Mouse (Mus musculus) lung, postnatal 36 days (tissue): ENCODE results near the gene Gm10318.

ENCODE experiments used
- DNase-seq: peaks from one replicate; pipeline ENCODE4 v3.0.0; 2022; ENCODE audit warnings: mixed read lengths

The Gm10318 gene

DNA sequence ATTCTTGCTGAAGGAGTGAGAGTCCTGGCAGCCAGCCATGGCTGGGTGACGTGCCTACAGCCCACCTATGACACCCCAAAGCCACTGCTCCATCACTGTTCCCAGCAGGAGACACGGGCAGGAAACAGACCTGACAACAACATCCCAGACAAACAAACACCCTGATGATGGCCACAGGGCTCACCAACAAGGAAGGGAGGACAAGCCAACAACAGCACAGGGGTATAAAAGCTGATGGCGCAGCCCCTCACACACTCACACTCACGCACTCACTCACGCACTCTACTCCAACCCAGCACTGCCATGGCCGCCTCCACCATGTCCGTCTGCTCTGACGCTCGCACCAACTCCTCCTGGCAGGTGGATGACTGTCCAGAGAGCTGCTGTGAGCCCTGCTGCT, at the start of gene Gm10318:
Gene Gm10318 (plus strand): TSS at position 301 of the 400 bp plus-strand sequence.
- DNase-seq = no peak

DNA sequence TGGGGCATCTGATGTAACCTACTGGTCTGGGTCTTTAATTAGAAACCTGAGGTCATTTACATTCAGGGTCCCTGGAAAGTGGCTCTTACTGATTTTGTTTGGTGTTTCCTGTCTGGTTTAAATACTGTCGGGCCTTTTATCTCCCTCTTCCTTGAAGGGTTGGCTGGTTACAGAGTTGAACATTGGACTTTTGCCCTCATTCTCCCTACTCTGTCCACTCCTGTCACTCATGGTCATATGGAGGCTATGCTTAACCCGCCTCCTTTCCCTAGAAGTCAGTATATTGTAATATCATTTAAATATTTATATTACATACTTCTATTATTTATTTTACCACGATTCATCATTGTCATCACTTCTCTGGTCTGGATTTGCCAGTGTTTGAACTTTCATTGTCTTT, 48.6 kb upstream of the Gm10318 start:
- DNase-seq = no peak

DNA sequence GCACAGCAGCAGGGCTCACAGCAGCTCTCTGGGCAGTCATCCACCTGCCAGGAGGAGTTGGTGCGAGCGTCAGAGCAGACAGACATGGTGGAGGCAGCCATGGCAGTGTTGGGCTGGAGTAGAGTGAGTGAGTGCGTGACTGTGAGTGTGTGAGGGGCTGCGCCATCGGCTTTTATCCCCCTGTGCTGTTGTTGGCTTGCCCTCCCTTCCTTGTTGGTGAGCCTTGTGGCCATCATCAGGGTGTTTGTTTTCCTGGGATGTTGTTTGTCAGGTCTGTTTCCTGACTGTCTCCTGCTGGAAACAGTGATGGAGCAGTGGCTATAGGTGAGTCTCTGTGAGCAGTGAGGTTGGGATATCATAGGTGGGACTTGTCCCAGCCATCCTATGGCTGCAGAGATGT, 40.9 kb upstream of the Gm10318 start, which contains the start of gene Gm9507:
Gene Gm9507 (minus strand): TSS at position 101 of the 400 bp plus-strand sequence.
- no peak for DNase-seq

DNA sequence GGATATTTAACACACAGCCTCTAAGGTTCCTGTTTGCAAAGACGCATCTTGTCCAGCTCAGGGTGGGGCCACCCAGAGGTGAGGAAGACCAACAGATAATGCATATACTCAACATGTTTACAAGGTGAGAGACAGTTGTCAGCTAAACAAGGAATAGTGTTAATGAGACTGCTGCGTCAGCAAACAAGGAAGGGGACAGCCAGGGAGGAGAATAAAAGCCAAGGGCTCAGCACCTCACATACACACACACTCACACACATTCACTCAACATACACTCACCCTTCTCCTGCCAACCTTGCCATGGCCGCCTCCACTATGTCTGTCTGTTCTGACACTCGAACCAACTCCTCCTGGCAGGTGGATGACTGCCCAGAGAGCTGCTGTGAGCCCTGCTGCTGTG, 38.3 kb upstream of the Gm10318 start, which contains the start of gene Gm2696:
Gene Gm2696 (plus strand): TSS at position 301 of the 400 bp plus-strand sequence.
- DNase-seq = no peak

DNA sequence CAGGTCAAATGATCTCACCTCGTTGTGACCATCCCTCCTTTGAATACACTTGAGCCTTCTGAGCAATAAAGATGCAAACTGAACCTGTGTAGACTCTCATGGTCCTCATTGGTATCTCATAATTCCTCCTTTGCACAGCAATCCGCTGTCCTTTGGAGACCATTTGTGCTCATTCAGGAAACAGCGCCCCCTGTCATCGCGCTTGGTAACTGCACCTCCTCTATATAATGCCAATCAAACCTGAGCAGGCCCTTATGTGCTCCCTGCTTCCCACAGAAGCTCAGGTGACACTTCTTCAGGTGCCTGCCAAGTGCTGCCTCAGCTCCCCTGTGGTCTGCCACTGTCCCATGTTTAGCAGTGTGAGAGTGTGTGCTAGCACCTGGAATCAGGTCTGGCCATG, 37.1 kb upstream of the Gm10318 start:
- DNase-seq = peak; percentile 39

DNA sequence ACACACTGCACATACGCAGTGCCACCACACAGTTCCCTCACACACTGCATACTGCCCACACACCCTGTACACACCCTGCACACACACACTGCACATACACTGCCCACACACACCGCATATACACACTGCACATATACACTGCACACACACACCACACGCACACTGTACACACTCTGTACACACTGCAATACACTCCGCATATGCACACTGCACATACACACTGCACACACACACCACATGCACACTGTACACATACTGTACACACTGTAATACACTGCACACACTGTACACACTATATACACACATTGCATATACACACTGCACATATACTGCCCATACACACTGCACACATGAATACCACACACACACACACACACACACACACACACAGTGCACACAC, 34.1 kb upstream of the Gm10318 start:
- no peak for DNase-seq

DNA sequence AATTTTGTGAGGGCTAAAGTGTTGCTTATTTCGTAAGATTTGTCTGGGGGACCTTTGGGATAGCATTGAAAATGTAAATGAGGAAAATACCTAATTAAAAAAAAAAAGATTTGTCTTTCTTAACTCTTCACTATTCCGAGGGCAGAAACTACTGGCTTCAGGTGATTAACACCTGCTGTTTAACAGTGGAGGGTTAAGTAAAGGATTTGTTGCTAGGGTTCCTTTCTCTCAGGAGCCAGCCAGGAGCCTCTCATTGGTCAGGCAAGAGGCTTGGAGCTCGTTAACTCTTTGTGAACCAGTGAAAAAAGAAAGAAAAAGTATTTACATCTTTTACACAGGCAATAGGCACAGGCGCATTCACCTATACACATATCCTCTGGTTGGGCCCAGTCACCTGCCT, 33.5 kb upstream of the Gm10318 start:
- DNase-seq = no peak

DNA sequence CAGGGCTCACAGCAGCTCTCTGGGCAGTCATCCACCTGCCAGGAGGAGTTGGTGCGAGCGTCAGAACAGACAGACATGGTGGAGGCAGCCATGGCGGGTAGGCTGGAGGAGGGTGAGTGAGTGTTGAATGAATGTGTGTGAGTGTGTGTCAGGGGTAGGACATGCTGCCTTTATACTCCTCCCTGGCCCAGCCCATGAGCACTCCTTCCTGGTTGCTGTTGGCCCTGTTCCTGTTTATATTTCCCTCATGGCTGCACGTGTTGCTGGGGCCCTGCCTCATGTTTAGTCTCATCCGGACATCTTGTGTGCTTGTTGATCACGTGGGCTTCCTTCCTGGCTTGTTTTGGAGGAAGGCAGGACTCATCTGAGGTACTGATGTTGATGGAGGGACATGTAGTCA, 25.7 kb upstream of the Gm10318 start, which contains the start of gene Krtap10-4:
Gene Krtap10-4 (minus strand): TSS at position 145 of the 400 bp plus-strand sequence.
- DNase-seq = peak; percentile 2

DNA sequence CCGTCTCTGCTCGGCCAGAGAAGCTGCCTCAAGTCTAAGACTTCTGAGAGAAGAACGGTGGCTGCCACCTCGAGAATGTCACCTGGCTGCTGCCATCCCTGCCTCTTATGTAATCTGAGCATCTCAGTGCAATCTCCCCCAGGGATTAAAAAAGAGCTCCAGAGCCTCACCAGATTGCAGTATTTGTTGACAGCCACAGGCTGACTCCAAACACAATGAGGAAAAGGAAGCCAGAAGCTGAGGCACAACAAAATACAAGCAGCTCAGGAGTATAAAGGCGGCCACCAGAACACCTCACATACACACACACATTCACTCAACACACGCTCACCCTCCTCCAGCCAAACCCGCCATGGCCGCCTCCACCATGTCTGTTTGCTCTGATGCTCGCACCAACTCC, 17.0 kb upstream of the Gm10318 start, which contains the start of gene Krtap10-10:
Gene Krtap10-10 (plus strand): TSS at position 301 of the 400 bp plus-strand sequence.
- DNase-seq = no peak

DNA sequence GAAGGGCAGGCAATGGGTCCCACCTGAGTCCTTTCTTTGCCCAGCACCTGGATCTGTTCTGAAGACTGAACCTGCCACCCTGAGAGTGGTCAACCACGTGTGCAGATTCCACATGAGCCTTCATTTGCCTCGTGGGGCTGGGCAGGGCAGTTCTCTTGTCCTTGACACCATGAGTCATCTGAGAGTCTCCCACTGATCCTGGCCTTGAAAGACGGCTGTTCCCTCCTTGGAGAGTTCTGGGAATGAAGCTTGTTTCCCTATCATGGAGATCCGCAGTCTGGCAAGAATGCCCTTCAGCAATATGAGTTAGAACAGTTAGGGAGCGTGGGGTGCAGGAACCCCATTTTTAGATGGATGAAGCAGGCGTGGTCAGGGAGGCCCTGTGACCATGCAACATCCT, 13.7 kb upstream of the Gm10318 start:
- no peak for DNase-seq

DNA sequence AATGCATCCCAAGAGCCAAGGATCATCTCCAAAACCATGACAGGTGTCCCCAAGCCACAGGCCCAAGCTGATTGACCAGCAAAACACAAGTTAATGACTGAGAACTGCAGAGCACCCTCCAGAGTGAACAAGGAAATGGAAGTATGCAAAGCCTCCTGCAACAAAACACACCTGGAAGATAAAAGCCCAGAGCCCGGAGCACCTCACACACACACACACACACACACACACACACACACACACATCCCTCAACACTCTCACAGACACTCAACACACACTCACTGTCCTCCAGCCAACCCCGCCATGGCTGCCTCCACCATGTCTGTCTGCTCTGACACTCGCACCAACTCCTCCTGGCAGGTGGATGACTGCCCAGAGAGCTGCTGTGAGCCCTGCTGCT, 6.2 kb upstream of the Gm10318 start, which contains the start of gene Gm36176:
Gene Gm36176 (plus strand): TSS at position 301 of the 400 bp plus-strand sequence.
- DNase-seq = no peak

DNA sequence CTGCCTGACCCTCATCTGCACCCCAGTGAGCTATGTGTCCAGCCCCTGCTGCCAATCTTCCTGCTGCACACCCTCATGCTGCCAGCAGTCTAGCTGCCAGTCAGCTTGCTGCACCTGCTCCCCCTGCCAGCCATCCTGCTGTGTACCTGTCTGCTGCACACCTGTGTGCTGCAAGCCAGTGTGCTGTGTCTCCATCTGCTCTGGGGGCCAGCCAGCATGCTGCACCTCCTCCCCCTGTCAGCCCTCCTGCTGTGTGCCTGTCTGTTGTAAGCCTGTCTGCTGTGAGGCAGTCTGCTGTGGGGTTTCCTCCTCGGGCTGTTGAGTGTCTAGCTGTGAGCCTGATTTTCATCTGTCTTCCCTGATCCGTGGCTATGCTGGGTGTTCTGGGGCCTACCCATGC, 5.7 kb upstream of the Gm10318 start:
- DNase-seq = no peak

DNA sequence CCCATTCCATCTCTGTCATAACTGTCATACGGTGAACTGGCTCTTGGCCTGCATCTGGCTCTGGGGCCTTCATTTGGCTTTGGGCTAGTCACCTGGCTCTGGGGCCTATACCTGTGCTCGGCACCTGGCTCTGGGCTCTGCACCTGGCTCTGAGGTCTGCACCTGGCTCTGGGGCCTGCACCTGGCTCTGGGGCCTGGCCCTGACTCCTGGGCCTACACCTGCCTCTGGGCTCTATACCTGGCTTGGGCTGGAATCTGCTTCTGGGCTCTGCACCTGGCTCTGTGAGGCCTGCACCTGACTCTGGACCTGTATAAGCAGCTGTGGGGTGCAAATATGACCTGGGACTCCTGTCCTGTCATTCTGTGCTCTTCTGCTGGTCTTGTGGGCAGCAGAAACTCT, 5.1 kb upstream of the Gm10318 start:
- DNase-seq = no peak

DNA sequence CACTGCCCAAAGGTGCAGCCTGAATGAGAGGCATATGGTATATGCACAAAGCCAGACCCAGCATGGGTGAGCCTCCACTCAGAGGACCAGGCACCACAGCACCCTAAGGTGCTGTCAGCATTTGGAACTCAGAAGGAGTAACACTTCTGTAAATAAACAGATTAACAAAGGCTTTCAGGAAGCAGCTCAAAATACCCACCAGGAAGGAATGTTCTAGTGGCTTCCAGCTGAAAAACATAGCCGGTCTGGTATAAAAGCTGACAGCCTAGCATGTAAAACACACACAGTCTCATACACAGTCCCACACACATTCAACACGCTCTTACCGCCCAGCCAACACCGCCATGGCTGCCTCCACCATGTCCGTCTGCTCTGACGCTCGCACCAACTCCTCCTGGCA, 9.0 kb downstream of the Gm10318 start, which contains the start of gene Gm3285:
Gene Gm3285 (plus strand): TSS at position 301 of the 400 bp plus-strand sequence.
- no peak for DNase-seq

DNA sequence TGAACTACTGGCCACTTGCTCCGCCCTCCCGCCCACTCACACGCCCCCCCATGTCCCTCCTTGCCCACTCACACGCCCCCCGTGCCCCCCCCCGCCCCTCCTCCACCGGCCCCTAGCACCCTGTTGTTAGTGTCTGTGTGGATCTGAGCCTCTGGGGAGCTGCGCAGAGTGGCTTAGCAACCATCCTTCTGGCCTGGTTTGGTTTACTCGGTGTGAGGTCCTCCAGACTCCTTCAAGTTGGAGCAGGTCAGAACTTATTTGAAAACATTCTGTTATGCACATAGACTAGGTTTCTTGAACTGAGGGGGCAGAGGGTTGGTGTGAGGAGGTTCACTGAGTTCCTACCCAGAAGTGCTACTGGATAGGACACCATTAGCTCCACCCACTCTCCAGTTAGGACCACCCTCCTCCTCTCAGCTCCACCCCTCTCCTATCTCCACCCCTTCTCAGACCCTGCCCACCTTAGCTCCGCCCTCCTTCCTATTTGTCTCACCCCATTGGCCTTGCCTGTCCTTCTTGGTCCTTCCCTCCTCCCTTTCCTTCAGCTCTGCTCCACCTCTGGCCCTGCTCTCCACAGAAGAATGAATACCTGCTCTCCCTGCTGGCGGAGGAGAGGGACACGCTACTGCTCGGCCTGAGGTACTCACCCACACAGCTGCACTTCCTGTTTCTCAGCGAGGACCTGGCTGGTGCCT, 11.6 kb downstream of the Gm10318 start:
- peak; percentile 58 for DNase-seq

DNA sequence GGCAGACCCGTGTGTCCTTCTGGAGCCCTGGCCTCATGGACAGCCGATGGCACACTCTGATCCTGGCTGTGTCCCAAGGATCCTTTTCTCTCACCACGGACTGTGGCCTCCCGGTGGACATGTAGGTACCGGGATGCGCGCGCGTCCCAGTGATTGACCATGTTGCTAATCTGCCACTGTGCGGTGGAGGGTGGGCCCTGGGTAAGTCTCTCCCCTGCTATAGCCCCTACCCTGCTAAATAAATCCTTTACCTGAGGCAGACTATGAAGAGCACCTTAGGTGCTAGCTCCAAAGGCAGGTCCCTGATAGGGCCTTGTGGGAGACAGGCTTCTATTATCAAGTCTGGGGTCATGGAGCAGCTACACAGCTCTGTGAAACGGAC, 12.1 kb downstream of the Gm10318 start:
- DNase-seq = no peak

DNA sequence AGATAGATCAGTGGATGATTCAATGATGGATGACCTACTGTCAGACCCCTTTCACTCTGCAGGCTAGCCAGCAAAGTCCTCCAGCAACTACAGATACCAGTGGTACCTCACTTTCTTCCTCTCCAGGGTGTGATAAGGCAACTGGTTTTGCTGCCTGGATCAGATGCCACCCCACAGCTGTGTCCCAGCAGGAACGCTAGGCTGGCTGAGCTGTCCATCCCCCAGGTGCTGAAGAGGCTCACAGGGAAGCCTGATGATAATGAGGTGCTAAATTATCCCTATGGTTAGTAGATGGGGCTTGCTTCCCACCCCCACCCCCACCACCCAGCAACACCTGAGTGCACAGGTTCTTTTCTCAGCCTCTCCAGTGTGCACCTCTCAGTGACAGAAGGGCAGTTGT, 14.9 kb downstream of the Gm10318 start:
- DNase-seq = no peak

DNA sequence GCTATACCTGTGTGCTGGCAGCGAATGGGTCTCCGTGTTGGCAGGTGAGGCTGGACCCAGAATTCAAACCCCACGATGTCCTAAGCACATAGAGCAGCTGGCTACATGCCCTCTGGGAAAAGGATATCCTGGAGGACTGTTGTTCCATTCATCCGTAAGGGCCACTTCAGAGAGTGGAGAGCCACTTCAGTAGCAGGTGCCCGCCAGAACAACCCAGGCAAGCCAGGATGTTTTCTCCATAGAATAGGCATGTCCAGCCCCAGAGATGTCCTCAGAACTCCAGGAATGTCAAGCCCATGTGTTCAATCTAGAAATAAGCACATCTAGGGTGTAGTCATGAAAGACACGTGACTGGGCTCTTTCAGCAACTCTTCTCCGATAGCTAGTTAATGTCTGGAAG, 17.0 kb downstream of the Gm10318 start:
- peak; percentile 65 for DNase-seq

DNA sequence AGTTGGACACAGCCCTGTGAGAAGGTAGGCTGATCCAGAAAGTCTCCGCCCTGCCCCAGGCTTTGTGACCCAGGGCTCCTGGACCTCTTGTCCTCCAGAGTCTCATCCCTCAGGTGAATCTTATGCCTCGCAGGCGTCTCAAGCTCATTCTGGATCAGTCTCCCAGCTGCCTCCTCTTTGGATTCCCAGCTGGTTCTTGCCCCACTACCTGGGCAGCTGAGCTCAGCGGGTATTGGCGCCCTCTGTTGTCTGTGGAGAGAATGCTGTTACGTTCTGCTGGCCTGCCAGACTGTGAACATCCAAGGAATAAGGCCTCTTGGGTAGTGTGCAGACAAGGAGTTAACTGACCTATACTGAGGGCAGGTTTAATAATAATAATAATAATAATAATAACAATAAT, 26.3 kb downstream of the Gm10318 start:
- DNase-seq = peak; percentile 46

DNA sequence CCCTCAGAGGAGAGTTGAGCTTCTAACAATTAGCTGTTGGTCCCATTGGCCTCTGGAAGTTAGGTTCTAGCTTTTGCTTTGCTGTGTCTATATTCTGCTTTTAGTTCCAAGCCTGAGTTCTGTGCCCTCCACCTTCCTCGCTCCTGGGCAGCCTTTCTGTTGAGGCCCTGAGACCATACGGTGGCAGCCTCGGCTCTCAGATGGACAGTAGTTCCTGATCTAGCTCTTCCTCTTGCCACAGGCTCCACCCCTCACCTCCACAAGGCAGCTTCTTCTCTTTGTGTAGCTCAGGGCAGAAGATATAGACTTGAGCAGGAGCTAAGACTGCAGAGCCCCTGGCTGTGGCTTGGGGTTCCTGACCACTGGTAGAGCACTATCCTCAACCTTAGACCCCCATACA, 27.6 kb downstream of the Gm10318 start:
- no peak for DNase-seq

DNA sequence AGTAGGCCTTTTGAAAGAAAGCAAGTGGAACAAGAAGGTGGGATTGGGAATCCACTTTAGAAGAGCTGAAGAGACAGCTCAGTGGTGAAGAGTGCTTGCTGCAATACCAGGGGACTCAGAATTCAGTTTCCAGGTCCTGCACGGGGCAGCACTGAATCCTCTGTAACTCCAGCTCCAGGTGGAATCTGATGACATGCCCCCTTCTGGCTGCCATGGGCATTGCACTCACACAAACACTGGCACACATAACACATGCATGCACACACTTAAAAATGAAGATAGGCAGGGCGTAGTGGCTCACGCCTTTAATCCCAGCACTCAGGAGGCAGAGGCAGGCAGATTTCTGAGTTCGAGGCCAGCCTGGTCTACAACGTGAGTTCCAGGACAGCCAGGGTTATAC, 29.9 kb downstream of the Gm10318 start:
- no peak for DNase-seq

DNA sequence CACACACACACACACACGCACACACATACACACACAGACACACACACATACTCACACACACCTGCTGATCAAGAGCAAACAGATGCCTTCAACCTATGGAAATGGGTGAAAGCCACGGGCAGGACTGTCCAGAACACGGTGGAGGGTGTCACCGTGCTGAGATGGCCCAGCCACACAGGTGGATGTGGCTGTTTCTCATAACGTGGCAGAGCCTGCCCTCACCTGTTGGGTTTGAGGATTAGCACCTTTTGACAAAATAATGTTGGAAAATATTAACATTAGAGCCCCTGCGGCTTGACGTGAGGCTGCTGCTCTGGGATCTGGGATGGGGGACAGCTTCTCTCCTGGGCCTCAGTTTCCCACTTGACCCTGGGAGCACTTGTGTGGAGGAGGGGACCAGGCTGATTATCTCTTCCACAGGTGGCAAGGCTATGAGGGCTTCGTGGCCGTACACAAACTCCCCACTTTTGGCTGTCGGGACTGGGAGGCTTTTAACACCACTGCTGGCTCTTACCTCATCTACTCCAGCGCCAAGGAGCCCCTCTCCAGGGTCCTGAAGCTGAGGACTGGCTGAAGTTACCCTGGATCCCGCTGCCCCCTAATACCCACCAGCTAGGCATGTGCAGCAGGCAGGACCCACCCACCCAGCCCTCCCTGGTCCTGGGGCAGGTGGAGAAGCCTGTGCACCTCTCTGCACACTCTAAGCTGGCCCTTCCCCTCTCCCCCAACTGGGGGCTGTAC, 33.5 kb downstream of the Gm10318 start:
- no peak for DNase-seq

DNA sequence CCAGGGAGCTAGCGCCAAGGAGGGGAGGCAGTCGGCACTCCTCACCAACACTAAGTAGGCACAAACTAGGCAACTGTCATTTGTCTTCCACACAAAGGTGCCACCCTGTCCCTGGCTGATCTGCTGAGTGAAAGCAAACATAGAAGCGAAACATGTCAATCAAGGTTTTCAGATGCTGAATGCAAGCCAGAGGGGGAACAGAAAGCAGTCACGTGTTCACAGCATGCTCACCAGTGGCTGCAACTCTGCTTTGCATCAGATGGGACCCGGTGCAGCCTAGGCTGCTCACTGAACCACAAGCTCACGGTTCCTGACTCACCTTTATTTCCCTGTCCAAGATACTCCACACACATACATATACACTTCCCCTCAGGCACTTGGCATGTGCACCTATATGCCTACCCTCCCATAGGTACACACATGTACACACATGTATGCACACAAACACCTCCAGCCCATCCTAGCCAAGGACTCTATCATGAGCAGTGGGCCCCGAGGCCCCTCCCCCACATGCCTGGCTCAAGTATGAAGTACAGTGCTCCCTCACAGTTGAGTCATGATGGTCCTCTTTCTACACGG, 38.4 kb downstream of the Gm10318 start:
- DNase-seq = no peak

DNA sequence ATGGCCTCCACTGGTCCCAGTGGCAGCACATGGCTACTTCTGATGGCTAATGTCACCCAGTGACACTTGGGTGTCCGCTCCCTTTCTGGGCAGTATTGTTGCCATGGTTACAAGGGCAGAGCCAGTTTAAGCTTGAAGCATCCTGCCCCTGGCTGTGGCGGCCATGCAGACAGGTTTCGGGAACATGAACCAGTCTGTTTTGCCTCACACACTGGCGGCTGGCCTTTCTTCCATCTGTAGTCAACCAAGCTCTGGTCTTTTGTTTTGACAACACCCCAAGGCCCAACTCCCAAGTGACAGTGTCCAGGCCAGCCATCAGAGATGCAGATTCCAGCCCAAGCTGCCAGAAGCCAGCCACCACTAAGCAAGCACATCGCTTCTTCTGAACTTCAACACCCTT, 42.9 kb downstream of the Gm10318 start:
- DNase-seq = no peak
